Mouse (Mus musculus) urinary bladder, postnatal 4 days (tissue): ENCODE results near the gene Antxr1.

Source experiments
- DNase-seq, 2 experiments: peaks; one replicate each; pipeline ENCODE4 v3.0.0; 2021 to 2022; ENCODE audit warnings: low spot score in 2 of 2

Gene Antxr1

GRCm38 (mm10) chr6:87292911-87293851 lies 42.4 kb downstream of the Antxr1 start:
- DNase-seq, result no peak

- DNase-seq, result no peak
Observed at GRCm38 (mm10) chr6:87287251-87287650, 48.4 kb downstream of the Antxr1 start.

DNA sequence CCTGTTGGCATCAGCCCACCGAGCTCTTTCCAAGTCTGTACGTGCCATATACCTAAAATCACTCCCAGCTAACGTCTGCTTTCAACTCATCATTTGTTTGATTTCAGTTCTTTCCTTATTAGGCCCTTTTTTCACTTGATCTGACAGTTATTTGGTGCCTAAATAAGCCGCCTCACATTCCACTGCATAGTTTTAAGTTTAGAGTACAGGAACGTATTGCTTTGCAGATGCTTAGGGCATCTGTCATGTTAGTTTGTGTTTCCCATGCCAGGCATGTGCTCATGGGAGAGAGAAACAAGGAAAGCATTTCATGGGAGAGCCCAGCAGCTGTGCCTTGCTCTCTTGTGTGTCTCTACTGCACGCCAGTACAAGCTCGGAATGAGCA lies 50.3 kb downstream of the Antxr1 start:
- no peak for DNase-seq

DNA sequence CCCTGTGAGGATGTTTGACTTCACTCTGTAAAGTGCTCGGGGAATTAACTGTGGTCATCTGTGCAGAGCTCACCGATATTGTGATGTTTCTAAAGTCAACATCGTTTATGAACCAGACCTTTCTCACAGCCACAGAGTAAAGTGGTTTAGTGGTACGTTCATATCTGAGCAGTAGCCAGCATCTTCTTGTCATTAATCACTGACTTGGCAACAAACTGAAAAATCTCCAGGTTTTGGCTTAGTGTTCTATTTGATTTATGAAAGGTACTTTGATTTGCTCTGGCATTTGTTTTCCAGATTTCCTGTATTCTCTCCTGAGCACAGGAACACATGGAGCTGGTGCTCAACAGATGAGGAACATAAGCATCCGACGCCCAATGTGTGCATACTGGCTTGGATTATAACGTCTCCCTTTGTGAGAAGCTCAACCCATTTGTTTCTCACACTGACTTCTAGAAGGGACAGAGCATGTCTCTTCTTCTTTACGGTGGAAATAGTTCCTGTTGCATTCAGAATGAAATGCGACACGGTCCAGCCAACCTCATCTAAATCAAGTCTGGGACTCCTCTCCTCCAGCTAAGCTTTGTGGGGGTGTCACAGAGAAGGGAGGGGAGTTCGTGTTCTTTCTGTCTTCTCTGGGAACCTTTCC lies 50.8 kb downstream of the Antxr1 start:
- DNase-seq, result no peak

DNA sequence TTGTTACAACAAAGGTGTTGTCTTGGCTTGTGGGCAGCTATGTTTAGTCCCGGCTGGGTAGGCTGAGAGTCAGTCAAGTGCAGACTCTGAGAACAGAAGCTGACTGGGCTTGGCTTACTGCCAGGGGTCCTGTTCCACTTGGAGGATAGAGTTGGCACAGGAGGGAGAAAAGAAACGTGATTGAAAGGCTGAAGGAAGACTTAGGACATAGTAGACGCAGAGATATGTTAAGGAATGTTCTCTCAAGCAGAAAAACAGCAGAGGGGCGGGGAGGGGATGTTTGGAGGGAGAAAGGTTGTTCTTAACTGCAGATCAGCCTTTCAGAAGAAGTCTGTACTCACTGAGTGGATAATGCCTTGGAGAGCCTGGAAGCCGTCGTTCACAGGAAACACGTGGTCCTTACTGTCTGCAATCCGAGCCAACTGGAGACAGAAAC lies 53.3 kb downstream of the Antxr1 start:
- peak; percentile 51 to 77 for DNase-seq

DNA sequence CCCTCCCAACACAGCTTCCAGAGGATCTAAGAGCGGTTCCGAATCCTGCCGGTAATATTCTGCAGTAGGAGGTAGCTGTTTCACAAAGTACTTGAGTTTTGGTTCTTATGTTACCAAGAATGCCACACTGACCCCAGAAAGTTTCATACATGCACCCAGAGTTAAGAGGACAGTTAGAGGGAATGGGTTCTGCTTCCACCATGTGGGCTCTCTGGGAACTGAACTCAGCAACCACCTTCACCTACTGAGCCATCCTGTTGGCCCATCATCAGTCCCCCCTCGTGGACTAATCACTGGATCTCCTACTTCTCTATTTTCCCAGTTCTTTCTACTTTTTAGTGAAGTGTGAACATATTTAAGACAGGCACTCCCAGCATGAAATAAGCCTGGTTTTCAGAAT lies 53.9 kb downstream of the Antxr1 start:
- no peak for DNase-seq

- no peak for DNase-seq
Observed at GRCm38 (mm10) chr6:87278151-87278550, 57.5 kb downstream of the Antxr1 start.

- DNase-seq, result no peak
Observed at GRCm38 (mm10) chr6:87277527-87277926, 58.1 kb downstream of the Antxr1 start.

- no peak for DNase-seq
Observed at GRCm38 (mm10) chr6:87276941-87277340, 58.7 kb downstream of the Antxr1 start.

DNA sequence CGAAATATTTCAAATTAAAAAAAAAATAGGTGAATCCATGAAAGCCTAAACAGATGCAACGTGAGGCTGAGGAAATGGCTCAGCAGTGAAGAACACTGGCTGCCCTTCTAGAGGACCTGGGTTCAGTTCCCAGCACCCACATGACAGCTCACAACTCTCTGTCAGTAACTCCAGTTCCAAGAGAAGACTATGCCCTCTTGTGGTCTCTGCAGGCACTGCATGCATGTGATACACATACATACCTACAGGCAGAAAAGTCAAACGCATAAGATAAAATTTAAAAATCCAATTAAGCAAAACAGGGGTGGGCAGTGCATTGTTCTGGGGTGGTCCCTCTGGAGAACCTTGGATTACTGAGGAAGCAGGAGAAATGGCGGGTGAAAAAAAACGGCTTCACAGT lies 60.8 kb downstream of the Antxr1 start:
- no peak for DNase-seq

DNA sequence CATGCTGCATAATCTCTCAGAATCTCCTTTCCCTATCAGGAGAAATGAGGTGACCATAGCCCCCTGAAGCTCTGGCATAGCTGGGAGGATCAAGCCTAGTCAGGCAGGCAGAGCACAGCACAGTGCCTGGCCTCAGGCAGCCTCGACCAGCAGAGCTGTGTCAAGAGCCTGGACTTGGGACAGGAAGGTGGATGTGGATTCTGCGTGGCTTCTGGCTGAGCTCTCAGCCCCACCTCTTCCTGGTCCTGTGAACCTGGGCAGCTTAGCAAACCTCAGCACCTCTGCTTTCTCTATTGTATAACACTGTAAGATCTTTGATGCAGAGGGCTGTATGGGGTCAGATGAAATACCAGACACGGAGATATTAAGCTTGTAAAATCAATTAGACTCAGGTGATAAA lies 61.8 kb downstream of the Antxr1 start:
- DNase-seq, result no peak

DNA sequence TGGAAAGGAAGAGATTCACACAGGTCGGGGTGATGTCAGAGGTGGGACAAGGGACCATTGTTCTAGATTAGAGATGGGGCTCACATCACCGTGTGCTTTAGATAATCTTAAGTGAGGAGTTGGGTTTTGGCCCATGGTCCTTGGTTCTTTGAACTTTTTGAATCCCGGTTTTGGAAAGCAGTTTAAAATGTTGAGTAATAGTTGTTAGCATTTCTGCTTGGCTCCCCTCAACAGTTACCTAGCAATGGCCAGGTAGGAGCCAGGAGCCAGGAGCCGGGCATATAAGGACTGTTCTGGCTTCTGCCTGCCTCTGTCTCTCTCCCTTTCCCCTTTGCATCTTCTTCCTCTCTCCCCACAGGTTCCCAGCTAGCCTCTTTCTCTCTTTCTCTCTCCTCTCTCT lies 62.5 kb downstream of the Antxr1 start:
- DNase-seq, result no peak

- no peak for DNase-seq
Observed at GRCm38 (mm10) chr6:87272202-87272601, 63.4 kb downstream of the Antxr1 start.

DNA sequence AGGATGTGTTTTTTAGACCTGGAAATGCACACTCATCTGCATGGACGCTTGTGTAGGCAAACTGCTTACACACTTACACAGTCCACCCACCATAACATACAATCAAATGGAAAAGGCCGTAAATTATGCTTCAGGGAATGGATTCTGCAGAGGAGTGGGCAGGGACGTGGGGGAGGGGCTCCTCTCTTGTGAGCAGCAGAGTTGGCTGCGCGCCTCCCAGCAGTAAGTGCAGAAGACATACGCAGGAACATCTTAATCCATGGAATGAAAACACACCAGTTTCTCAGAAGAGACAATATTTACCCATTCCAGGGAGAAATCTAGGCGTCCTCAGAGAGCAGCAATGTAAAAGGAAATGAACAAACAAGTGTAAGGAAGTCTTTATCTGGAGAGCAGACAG lies 65.2 kb downstream of the Antxr1 start:
- DNase-seq, result no peak

- DNase-seq, result no peak
Observed at GRCm38 (mm10) chr6:87269950-87270349, 65.7 kb downstream of the Antxr1 start.

DNA sequence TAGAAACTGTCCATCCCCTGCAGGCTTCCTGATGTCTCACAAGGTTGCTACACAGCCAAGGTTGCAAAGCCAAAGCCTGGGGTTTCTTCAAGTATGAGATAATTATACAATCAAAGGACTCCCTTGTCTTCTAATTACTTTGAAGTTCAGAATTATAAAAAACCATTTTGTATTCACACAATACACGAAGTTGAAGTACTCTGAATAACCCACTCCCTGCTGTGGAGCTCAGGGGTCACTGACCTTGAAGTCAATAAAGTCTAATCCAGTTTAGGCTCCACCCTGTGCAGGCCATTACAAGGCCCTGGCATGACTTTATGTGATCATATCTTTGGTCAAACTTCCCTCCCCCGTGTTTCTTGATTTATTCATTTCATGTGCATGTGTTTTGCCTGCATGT lies 73.0 kb downstream of the Antxr1 start:
- DNase-seq, result no peak

DNA sequence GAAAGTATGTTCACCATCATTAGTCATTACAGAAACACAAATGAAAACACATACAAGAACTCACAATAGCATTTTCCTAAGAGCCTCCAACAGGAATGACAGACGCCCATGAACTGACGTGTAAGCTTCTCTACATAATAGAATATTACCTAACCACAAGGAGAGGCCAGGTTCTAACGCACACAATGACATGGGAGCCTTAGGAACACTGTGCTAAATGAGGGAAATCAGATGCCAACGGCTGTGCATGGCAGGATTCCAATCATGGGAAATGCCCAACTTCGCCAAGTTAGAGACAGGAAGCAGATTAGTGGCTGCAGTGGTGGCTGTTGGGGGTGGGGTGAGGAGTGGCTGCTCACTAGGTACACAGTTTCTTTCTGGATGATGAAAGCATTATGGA lies 76.6 kb downstream of the Antxr1 start:
- no peak for DNase-seq

DNA sequence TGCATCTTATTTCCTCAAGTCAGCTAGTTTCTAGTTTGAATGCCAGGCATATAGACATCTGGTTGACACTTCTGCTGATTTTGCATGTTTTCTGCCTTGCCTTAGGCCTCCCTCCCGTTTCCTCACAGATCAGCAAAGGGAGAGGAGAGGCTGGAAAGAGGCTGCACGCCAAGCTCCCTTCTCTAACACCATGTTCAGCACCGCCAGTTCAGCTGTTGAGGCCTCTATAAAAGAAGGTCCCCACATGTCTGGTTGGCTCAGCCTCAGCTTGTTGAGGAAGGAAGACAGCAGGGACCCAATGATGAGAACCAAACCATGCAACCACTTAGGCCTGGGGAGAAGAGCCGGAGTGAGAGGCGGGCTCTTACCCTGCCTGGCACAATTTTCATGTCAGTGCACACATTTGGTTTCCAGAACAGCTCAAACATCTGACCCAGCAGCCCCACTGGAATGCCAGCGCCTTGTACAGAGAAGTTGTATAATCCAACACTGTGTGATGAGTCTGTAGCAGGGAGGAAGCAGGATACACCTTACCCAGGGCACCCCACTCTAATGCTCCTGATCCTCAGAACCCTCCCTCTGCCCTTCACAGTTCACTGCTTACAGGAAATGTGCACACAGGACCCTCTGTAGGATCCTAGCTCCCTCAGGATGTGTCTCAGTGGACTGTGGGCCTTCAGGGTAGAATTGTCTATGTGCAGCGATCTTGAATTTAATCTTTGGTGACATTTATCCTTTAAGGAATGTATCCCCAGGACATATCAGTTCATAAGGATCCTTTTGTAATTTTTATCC lies 77.4 kb downstream of the Antxr1 start:
- DNase-seq, result no peak

DNA sequence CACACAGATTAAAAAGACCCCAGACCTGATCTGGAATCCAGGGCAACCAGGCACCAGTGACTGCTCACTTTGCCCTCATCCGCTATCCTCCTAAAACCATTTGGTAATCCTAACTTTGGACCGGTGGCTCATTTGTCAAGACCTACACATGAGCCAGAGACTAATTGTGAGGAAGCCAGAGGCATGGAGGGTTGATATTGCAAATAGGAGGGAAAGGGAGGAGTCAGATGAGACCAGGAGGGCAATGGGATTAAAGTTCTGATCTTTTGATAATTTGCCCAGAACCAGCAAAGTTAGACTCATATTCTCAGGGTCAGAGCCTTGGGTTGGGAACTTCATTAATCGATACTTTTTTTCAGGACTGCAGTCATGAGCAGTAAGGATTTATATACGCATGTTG lies 78.2 kb downstream of the Antxr1 start:
- no peak for DNase-seq

- no peak for DNase-seq
Observed at GRCm38 (mm10) chr6:87255668-87256067, 80.0 kb downstream of the Antxr1 start.

DNA sequence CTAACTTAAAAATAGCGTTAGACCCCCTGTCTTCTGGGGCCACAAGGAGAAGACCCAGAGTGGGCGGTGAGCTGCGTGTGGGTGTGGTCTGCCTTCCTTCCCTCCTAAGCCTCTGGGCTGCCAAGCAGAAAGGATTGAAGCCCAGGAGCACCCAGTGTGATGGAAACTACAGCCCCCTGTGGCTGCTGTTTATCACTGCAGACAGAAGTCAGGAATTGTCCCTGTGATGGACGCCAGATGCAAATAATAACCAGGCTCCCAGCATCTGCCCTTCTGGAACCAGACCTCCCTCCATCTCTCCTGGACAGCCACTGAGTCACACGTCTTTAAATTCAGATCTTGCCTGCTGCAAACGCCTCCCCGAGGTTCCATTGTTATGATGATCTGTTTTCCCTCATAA lies 80.9 kb downstream of the Antxr1 start:
- no peak for DNase-seq

GRCm38 (mm10) chr6:87251716-87252115 lies 83.9 kb downstream of the Antxr1 start:
- DNase-seq, result no peak
